Comparison of ENCODE assay signal across 41 mouse cellular contexts in the genomic region with DNA sequence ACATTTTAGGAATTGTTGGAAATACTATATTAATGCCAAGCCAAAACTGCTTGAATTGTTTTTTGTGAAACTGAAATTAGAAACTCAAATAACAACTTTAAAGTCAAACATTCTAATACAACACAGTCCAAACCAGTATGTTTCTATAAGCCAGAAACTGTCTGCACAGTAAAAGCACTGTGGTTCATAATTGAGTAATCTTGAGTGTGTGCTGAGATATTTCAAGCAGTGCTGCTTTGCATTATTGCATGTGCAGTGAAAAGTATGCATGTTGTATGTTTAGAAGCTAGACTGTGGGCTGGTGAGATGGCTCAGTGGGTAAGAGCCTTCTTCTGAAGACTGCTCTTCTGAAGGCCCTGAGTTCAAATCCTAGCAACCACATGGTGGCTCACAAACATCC. TPM values are rescaled to one million over a fixed set of nuclear protein-coding genes. Genes with fewer than 3 reads are reported as not detected.
"Had no signal": no experiment of that assay in that cellular context is flagged by ENCODE, and none has a peak within 500 bp of the region (broad histone marks: within the 10 kb centered on the region; RNA-seq: fewer than 3 reads in every experiment).

No protein-coding gene starts in this region.

- H3K27me3 ChIP-seq: limb, embryonic 12.5 days; limb, embryonic 13.5 days; limb, embryonic 15.5 days; liver, embryonic 12.5 days; liver, embryonic 13.5 days; liver, embryonic 15.5 days; lung, embryonic 15.5 days; megakaryocyte, embryonic 14.5 days; midbrain, embryonic 12.5 days; midbrain, embryonic 13.5 days; midbrain, embryonic 15.5 days; neural tube, embryonic 12.5 days had no signal

- H3K4me3 ChIP-seq: left cerebral cortex, adult 2 months; limb, embryonic 10.5 days; limb, embryonic 12.5 days; limb, embryonic 13.5 days; limb, embryonic 15.5 days; liver, embryonic 12.5 days; liver, embryonic 13.5 days; liver, embryonic 15.5 days; lung, embryonic 15.5 days; megakaryocyte, embryonic 14.5 days; midbrain, embryonic 10.5 days; midbrain, embryonic 12.5 days; midbrain, embryonic 13.5 days; midbrain, embryonic 15.5 days; myocyte; neural tube, embryonic 12.5 days had no signal

- H3K4me2 ChIP-seq: limb, embryonic 12.5 days; limb, embryonic 13.5 days; limb, embryonic 15.5 days; liver, embryonic 11.5 days; liver, embryonic 12.5 days; liver, embryonic 13.5 days; liver, embryonic 15.5 days; lung, embryonic 14.5 days; lung, embryonic 15.5 days; midbrain, embryonic 11.5 days; midbrain, embryonic 12.5 days; midbrain, embryonic 13.5 days; midbrain, embryonic 15.5 days; neural tube, embryonic 12.5 days had no signal

- DNase-seq: left cerebral cortex, postnatal 4 days; liver; liver, embryonic 13.5 days; liver, postnatal 0 days; lung, adult 18-20 months; lung, adult 2 months; lung, postnatal 10 days; lung, postnatal 14 days; lung, postnatal 4 days; midbrain, embryonic 14.5 days had no signal

- H3K4me1 ChIP-seq: limb, embryonic 13.5 days; midbrain, embryonic 10.5 days had no signal

- H3K9ac ChIP-seq: limb, embryonic 12.5 days; limb, embryonic 13.5 days; limb, embryonic 15.5 days; liver, embryonic 12.5 days; liver, embryonic 13.5 days; liver, embryonic 14.5 days; liver, embryonic 15.5 days; liver, postnatal 0 days; lung, embryonic 14.5 days; lung, embryonic 15.5 days; midbrain, embryonic 12.5 days; midbrain, embryonic 13.5 days; midbrain, embryonic 15.5 days; neural tube, embryonic 12.5 days had no signal

- H3K9me3 ChIP-seq: limb, embryonic 10.5 days; limb, embryonic 12.5 days; limb, embryonic 13.5 days; limb, embryonic 15.5 days; liver, embryonic 12.5 days; liver, embryonic 13.5 days; liver, embryonic 15.5 days; lung, embryonic 15.5 days; megakaryocyte, embryonic 14.5 days; midbrain, embryonic 12.5 days; midbrain, embryonic 13.5 days; midbrain, embryonic 15.5 days; neural tube, embryonic 12.5 days had no signal

- ATAC-seq: liver, embryonic 12.5 days; liver, postnatal 0 days; midbrain, embryonic 13.5 days; midbrain, embryonic 15.5 days; midbrain, embryonic 16.5 days had no signal

- H3K36me3 ChIP-seq: midbrain, embryonic 15.5 days had no signal

- H3K27ac ChIP-seq: left cerebral cortex, adult 2 months; limb, embryonic 10.5 days; limb, embryonic 12.5 days; limb, embryonic 13.5 days; limb, embryonic 15.5 days; liver, embryonic 12.5 days; liver, embryonic 13.5 days; liver, embryonic 14.5 days; liver, embryonic 15.5 days; lung, embryonic 15.5 days; macrophage; midbrain, embryonic 10.5 days; midbrain, embryonic 12.5 days; midbrain, embryonic 13.5 days; midbrain, embryonic 15.5 days; neural tube, embryonic 12.5 days had no signal

RNA-seq across cellular contexts. Expression of a gene that starts 47.7 kb away (rescaled TPM):
- total RNA-seq: liver, adult 2 months; megakaryocyte progenitor cell, adult 5-6 weeks; megakaryocyte, adult 5-6 weeks; megakaryocyte-erythroid progenitor cell, adult 5-6 weeks; midbrain, postnatal 0 days; monocyte, adult 5-6 weeks had no signal
- polyA plus RNA-seq: limb, embryonic 10.5 days; limb, embryonic 11.5 days; limb, embryonic 12.5 days; limb, embryonic 13.5 days; limb, embryonic 15.5 days; liver, embryonic 12.5 days; liver, embryonic 13.5 days; liver, embryonic 14.5 days; liver, embryonic 15.5 days; liver, embryonic 16.5 days; liver, postnatal 0 days; lung, embryonic 14.5 days; lung, embryonic 15.5 days; lung, embryonic 16.5 days; macrophage; midbrain, embryonic 10.5 days; midbrain, embryonic 11.5 days; midbrain, embryonic 12.5 days; midbrain, embryonic 13.5 days; midbrain, embryonic 14.5 days; midbrain, embryonic 16.5 days; neural tube, embryonic 11.5 days; neural tube, embryonic 12.5 days had no signal
